Mouse (Mus musculus) cerebellum, adult 11-12 months (tissue): ENCODE data around the gene Zbtb24.

Source experiments
- DNase-seq: peaks from one replicate; pipeline ENCODE4 v3.0.0; 2022

The Zbtb24 gene

GRCm38 (mm10) chr10:41505446-41505845 is 55.3 kb downstream of the Zbtb24 start:
- peak; percentile 80 for DNase-seq

- DNase-seq, result no peak
These were observed 59.0 kb downstream of the Zbtb24 start for GRCm38 (mm10) chr10:41509160-41509559.

GRCm38 (mm10) chr10:41514301-41514700 is 64.1 kb downstream of the Zbtb24 start:
- no peak for DNase-seq

GRCm38 (mm10) chr10:41514921-41515320 is 64.7 kb downstream of the Zbtb24 start:
- DNase-seq, result no peak
